Mouse (Mus musculus): ENCODE results near the gene Slc7a1.

- TF ChIP-seq CTCF (IDR thresholded peaks at IDR 0.05; ENCODE audit: insufficient read depth, low read length) (peak; percentile 50), POLR2A (IDR thresholded peaks at IDR 0.05; ENCODE audit: borderline replicate concordance, extremely low read depth, low read depth, low read length) (no peak)
Observed at GRCm38 (mm10) chr5:148375480-148375879, 24.2 kb downstream of the Slc7a1 start.

All from lung, adult 2 months (tissue).